Mouse (Mus musculus) limb, embryonic 10.5 days (tissue): ENCODE data around the gene Prr19. TPM values are rescaled to one million over a fixed set of nuclear protein-coding genes. Genes with fewer than 3 reads are reported as not detected.

ENCODE experiments used
- DNase-seq: peaks from one replicate; pipeline ENCODE4 v3.0.0-alpha.2; 2017; ENCODE audit warnings: low spot score
- H3K27ac ChIP-seq: fragments of 300-500 bp; sonication (generic); 2 replicates; pipeline ENCODE4 v1.5.1; 2016; ENCODE audit warnings: mild to moderate bottlenecking
- H3K27me3 ChIP-seq: fragments of 300-500 bp; sonication (generic); 2 replicates; pipeline ENCODE4 v1.6.1; 2016; ENCODE audit warnings: low read depth, mild to moderate bottlenecking; ENCODE audit not compliant: poor library complexity, severe bottlenecking
- H3K36me3 ChIP-seq: fragments of 300-500 bp; sonication (generic); 2 replicates; pipeline ENCODE4 v1.6.1; 2016; ENCODE audit warnings: mild to moderate bottlenecking, moderate library complexity
- H3K4me1 ChIP-seq: fragments of 300-500 bp; sonication (generic); 2 replicates; pipeline ENCODE4 v1.6.1; 2016
- H3K4me3 ChIP-seq: fragments of 300-500 bp; sonication (generic); 2 replicates; pipeline ENCODE4 v1.5.1; 2016; ENCODE audit warnings: mild to moderate bottlenecking, moderate library complexity
- H3K9me3 ChIP-seq: fragments of 300-500 bp; sonication (generic); replicated peaks from 2 replicates; pipeline ENCODE4 v1.6.1; 2016; ENCODE audit warnings: mild to moderate bottlenecking
- WGBS: fragments of 180-500 bp; shearing (Covaris S2); methylation state at CpG from one replicate; pipeline ENCODE4 v1.1.7; 2016; 5-methylcytosine and 5-hydroxymethylcytosine counted together
- polyA plus RNA-seq: library from polyadenylated mRNA; unstranded; fragments of >200 nt; fragmentation: Nextera tagmentation; extraction: Ambion mirVana; gene quantifications from 2 replicates; pipeline ENCODE4 v1.2.1, GENCODE M21; 2016

Gene Prr19
- polyA plus RNA-seq, 1 experiment from 2014 or later: 1.3 TPM

- H3K36me3 ChIP-seq: peaks cover 33% of the 10 kb centered on the region
- peaks cover 59% of the 10 kb centered on the region for H3K4me1 ChIP-seq
- no peak overlapping the region for H3K4me3 ChIP-seq
- H3K27me3 ChIP-seq: no peaks in the 10 kb centered on the region
- 89% methylated on average over 35 of the region's 35 CpGs for WGBS
- DNase-seq: no peak
- no peak overlapping the region for H3K27ac ChIP-seq
- H3K9me3 ChIP-seq: no peaks in the 10 kb centered on the region
These were observed 30.3 kb upstream of the Prr19 start for GRCm38 (mm10) chr7:25270652-25271633.

DNA sequence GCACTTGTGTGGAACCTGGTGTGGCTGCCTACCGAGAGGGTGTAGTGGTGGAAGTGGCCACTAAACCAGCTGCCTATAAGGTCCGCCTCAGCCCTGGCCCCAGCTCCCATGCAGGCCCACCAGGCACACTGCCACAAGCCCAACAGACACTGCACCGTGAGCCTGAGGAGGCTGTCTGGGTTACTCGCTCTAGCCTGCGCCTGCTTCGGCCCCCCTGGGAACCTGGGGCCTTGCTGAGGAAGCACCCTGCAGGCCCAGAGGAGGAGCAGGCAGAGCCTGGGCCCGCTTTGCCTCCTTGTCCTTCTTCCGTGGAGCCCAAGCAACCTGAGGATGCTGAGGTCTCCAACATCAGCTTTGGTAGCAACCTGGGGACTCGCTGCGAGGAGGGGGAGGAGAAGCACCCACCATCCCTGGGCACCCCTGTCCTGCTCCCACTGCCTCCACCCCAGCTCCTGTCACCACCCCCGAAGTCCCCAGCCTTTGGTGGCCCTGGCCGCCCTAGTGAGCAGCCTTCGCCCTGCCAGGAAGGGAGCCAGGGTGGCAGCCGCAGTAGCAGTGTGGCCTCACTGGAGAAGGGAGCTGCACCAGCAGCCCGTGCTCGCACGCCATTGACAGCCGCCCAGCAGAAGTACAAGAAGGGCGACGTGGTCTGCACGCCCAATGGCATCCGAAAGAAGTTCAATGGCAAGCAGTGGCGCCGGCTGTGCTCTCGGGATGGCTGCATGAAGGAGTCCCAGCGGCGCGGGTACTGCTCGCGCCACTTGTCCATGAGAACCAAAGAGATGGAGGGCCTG, 29.4 kb upstream of the Prr19 start:
- peaks cover 33% of the 10 kb centered on the region for H3K36me3 ChIP-seq
- peaks cover 58% of the 10 kb centered on the region for H3K4me1 ChIP-seq
- DNase-seq: no peak

DNA sequence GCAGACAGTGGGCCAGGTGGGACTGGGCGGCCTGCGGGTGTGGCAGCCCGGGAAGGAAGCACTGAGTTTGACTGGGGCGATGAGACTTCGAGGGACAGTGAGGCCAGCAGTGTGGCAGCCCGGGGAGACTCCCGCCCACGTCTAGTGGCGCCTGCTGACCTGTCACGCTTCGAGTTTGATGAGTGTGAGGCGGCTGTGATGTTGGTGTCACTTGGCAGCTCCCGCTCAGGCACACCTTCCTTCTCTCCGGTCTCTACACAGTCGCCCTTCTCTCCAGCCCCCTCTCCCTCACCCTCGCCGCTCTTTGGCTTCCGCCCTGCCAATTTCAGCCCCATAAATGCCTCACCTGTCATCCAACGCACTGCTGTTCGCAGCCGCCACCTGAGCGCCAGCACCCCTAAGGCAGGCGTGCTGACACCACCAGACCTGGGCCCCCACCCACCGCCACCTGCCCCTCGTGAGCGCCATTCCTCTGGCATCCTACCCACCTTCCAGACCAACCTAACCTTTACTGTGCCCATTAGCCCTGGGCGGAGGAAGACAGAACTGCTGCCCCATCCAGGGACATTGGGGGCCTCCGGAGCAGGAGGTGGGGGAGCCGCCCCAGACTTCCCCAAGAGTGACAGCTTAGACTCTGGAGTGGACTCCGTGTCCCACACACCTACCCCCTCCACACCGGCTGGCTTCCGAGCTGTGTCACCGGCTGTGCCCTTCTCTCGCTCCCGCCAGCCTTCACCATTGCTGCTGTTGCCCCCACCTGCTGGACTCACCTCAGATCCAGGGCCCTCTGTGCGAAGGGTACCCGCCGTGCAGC, 28.6 kb upstream of the Prr19 start:
- peaks cover 33% of the 10 kb centered on the region for H3K36me3 ChIP-seq
- H3K4me3 ChIP-seq: no peak overlapping the region; the same call in 1 of the 2 replicates
- H3K27ac ChIP-seq: peak overlapping the region; percentile 10; the same call in 1 of the 2 replicates
- DNase-seq: no peak
- H3K4me1 ChIP-seq: peaks cover 62% of the 10 kb centered on the region
- no peaks in the 10 kb centered on the region for H3K27me3 ChIP-seq
- 85% methylated on average over 38 of the region's 38 CpGs for WGBS
- H3K9me3 ChIP-seq: no peaks in the 10 kb centered on the region

More for the DNA sequence above, 29.4 kb upstream of the Prr19 start:
- H3K27ac ChIP-seq: no peak overlapping the region
- no peaks in the 10 kb centered on the region for H3K27me3 ChIP-seq
- H3K9me3 ChIP-seq: no peaks in the 10 kb centered on the region
- 0 out of 2 replicates have a peak overlapping the region, but pooled peaks have one; percentile 6 for H3K4me3 ChIP-seq
- WGBS: 87% methylated on average over 30 of the region's 30 CpGs

DNA sequence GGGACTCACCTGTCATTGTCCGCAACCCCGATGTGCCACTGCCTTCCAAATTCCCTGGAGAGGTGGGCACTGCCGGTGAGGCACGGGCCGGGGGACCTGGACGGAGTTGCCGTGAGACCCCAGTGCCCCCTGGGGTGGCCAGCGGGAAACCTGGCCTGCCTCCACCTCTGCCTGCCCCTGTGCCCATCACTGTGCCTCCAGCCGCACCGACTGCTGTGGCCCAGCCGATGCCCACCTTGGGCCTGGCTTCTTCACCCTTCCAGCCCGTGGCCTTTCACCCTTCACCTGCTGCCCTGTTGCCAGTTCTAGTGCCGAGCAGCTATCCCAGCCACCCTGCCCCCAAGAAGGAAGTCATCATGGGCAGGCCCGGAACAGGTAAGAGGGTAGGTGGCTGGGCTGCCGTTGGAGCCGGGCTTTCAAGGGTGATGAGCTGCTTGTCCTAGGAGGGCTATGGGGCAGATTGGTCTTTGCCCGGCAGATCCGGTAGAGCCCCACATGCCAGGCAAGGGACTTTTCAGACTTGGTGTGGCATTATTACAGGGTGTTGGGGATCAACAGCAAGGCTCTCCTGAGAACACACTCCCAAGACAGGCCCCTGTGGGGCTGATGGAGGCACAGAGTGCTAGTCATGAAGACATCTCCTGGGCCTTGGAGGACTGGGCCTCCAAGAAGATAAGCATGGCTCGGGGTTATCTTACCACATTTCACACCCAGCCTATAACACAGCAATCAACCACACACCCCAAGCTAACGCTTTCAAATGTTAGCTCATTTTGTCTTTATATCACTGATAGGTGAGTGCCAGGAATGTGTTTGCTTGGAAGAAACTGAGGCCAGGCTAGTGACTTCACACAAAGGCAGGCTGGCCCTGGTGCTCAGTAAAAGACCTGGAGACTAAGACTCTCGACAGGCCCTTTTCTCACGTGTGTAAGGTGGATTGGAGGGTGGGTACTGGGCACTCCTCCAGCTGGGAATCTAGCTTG, 27.7 kb upstream of the Prr19 start:
- no peaks in the 10 kb centered on the region for H3K9me3 ChIP-seq
- H3K36me3 ChIP-seq: peaks cover 33% of the 10 kb centered on the region
- peak overlapping the region; percentile 10; the same call in 1 of the 2 replicates for H3K27ac ChIP-seq
- H3K4me1 ChIP-seq: peaks cover 63% of the 10 kb centered on the region
- no peak for DNase-seq
- no peak overlapping the region for H3K4me3 ChIP-seq
- no peaks in the 10 kb centered on the region for H3K27me3 ChIP-seq
- WGBS: 92% methylated on average over 22 of the region's 22 CpGs

DNA sequence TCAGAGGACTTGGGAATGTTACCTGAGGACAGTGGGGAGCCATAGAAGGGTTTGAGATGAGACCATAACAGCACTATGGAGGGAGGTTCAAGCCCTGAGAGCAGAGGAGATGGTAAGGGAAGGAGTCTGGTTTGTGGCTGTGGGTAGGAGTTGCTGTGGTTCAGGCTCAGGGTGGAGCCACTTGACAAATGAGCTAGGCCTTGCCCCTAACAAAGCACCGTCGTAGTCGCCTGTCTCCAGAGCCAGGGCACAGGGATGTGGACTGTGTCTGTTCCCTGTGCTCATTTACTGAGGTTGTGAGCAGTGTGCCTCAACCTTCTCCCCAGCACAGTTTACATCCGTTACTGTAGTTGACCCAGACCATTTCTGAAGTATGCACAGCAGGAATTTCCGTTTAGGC, 26.6 kb upstream of the Prr19 start:
- Histone ChIP-seq H3K27ac (peak overlapping the region; percentile 19), H3K27me3 (no peaks in the 10 kb centered on the region), H3K9me3 (no peaks in the 10 kb centered on the region), H3K4me1 (peaks cover 60% of the 10 kb centered on the region), H3K36me3 (peaks cover 33% of the 10 kb centered on the region), H3K4me3 (no peak overlapping the region)
- DNase-seq: no peak
- 52% methylated on average over 5 of the region's 5 CpGs for WGBS

DNA sequence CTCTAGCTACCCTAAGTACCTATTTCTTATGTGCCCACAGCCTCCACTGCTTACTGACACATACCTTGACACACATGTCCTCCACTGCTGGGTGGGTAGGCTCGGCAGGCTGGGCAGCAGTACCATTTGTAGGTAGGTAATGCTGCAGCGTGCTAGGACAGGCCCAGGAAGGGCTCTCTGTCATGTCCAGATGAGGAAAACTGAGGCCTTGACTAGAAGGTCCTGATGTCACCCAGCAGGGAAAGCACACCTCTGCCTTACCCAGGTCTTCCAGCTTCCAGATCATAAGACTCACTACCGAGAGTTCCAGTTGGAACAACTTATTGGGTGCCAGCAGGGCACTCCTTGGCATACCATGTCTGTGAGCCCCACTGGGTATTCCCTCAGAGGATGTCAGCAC, 26.2 kb upstream of the Prr19 start:
- Histone ChIP-seq H3K4me1 (peaks cover 60% of the 10 kb centered on the region), H3K4me3 (no peak overlapping the region), H3K27ac (peak overlapping the region; percentile 19), H3K36me3 (peaks cover 33% of the 10 kb centered on the region), H3K9me3 (no peaks in the 10 kb centered on the region), H3K27me3 (no peaks in the 10 kb centered on the region)
- DNase-seq: no peak
- 88% methylated on average over 3 of the region's 3 CpGs for WGBS

GRCm38 (mm10) chr7:25275555-25276298, 25.5 kb upstream of the Prr19 start:
- H3K9me3 ChIP-seq: no peaks in the 10 kb centered on the region
- H3K36me3 ChIP-seq: peaks cover 31% of the 10 kb centered on the region
- no peaks in the 10 kb centered on the region for H3K27me3 ChIP-seq
- H3K4me1 ChIP-seq: peaks cover 61% of the 10 kb centered on the region
- DNase-seq: no peak
- peak overlapping the region; percentile 68 for H3K27ac ChIP-seq
- WGBS: 39% methylated on average over 9 of the region's 9 CpGs
- H3K4me3 ChIP-seq: peak overlapping the region; percentile 18

DNA sequence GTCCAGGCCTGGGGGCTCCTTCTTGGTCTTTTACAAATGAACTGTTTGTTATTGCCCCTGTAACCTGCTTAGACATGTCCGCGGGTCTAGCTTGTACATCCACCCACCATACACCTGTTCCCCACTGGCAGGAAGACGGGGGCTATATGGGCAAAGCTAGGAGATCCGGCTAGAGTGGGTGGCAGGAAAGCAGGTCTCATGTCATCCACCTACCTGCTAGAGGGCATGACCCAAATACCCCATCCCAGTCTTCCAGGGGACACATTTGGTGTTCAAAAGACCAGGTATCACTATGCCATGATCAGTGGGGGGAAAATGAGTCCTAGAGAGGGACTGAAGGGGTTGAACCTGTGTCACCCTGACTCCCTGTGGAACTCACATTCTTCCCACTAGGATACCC, 23.8 kb upstream of the Prr19 start:
- Histone ChIP-seq H3K36me3 (peaks cover 16% of the 10 kb centered on the region), H3K9me3 (no peaks in the 10 kb centered on the region), H3K27ac (peak overlapping the region; percentile 97), H3K4me3 (peak overlapping the region; percentile 86; the same call in 1 of the 2 replicates), H3K4me1 (peaks cover 71% of the 10 kb centered on the region), H3K27me3 (no peaks in the 10 kb centered on the region)
- 90% methylated on average over 4 of the region's 4 CpGs for WGBS
- no peak for DNase-seq

DNA sequence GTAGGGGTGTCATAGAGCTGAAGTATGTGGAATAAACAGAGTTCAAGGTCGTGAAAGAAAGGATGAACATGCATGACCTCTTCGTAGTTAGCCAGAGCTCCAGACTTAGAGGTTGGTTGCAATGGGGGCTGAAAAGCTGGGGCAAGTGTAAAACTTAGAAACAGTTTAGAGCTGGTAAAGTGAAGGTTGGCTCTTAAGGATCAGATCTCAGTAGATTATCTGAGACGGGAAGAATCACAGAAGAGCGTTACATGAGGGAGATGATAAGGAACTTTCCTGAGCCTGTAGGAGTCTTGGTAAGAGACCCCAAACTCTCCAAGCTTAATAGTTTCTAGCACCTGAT, 23.2 kb upstream of the Prr19 start:
- 20% methylated on average over 4 of the region's 4 CpGs for WGBS
- Histone ChIP-seq H3K27ac (peak overlapping the region; percentile 97), H3K36me3 (peaks cover 11% of the 10 kb centered on the region), H3K27me3 (no peaks in the 10 kb centered on the region), H3K4me1 (peaks cover 69% of the 10 kb centered on the region), H3K4me3 (peak overlapping the region; percentile 86), H3K9me3 (no peaks in the 10 kb centered on the region)
- DNase-seq: no peak

DNA sequence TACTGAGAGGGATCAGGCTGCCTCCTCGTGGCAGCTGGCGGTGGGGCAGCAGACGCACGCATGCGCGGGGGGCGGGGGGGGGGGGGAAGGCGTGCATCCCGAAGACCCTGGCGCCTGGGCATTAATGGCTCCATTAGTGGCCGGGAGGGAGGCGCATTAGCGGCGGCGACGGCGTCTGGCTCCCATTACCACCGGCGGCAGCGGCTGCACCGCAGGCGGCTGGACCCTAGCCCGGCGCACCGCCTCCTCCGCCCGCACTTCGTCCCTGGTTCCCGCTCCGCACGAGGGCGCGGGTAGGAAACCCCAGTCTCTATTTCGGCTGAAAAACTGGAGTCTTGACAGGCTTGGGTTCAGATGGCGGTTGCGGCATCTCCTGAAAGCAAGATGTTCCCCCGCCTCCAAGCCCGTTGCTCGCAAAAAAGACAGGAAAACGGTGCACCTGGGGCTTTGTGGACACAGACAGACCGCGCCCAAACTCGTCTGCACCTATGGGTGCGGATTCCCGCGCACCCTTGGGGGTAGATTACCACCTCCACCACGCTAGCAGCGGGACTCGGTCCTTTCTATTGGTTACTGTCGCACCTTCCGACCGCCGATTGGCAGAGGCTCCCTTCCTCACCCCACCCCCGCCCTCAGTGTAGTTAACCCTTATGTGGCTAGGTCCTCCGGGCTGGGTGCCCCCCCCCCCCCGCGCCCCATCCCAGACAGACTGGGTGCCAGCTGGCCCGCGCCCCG, 22.7 kb upstream of the Prr19 start:
- DNase-seq: peak; percentile 90
- no peaks in the 10 kb centered on the region for H3K9me3 ChIP-seq
- WGBS: under 1% methylated on average over 54 of the region's 60 CpGs
- no peaks in the 10 kb centered on the region for H3K27me3 ChIP-seq
- peaks cover 69% of the 10 kb centered on the region for H3K4me1 ChIP-seq
- H3K4me3 ChIP-seq: peak overlapping the region; percentile 86
- peak overlapping the region; percentile 97 for H3K27ac ChIP-seq
- peaks cover 5% of the 10 kb centered on the region for H3K36me3 ChIP-seq
